Mouse (Mus musculus): Measurements from ENCODE around the gene 4921539E11Rik. TPM values are rescaled to one million over a fixed set of nuclear protein-coding genes. Genes with fewer than 3 reads are reported as not detected.

4921539E11Rik gene
- polyA plus RNA-seq, 1 experiment = not detected

GRCm38 (mm10) chr4:103313587-103314525 is 23.2 kb upstream of the 4921539E11Rik start, which contains the start of gene Oma1:
Gene Oma1, plus strand, starts transcription at chr4:103313812.
- H3K27ac ChIP-seq (ENCODE audit: control insufficient read depth, insufficient read depth, low read depth, low read length, poor library complexity) = peak within 1 kb of the TSS; percentile 63
- H3K4me3 ChIP-seq (replicated peaks; ENCODE audit: control insufficient read depth, low read depth, low read length) = peak within 1 kb of the TSS; percentile 82
- under 1% methylated on average over 61 of the region's 61 CpGs for WGBS
- H3K4me1 ChIP-seq (ENCODE audit: control insufficient read depth, insufficient read depth, low read length) = no peaks in the 10 kb centered on the region; the same call in none of the 2 replicates
- TF ChIP-seq CTCF (IDR thresholded peaks at IDR 0.05; ENCODE audit: control insufficient read depth, insufficient read depth, low read length) (peak; percentile 93), POLR2A (IDR thresholded peaks at IDR 0.05; ENCODE audit: borderline replicate concordance, control insufficient read depth, low read depth, low read length) (peak; percentile 62; the same call in 1 of the 2 replicates)

GRCm38 (mm10) chr4:103303851-103304250 is 13.2 kb upstream of the 4921539E11Rik start:
- 61% methylated on average over 1 of the region's 1 CpGs for WGBS

GRCm38 (mm10) chr4:103299342-103299741 is 8.7 kb upstream of the 4921539E11Rik start:
- 70% methylated on average over 10 of the region's 10 CpGs for WGBS
- Histone ChIP-seq H3K4me3 (replicated peaks; ENCODE audit: control insufficient read depth, low read depth, low read length) (no peak overlapping the region), H3K27ac (ENCODE audit: control insufficient read depth, insufficient read depth, low read depth, low read length, poor library complexity) (no peak overlapping the region), H3K4me1 (ENCODE audit: control insufficient read depth, insufficient read depth, low read length) (no peaks in the 10 kb centered on the region)
- TF ChIP-seq CTCF (IDR thresholded peaks at IDR 0.05; ENCODE audit: control insufficient read depth, insufficient read depth, low read length) (no peak), POLR2A (IDR thresholded peaks at IDR 0.05; ENCODE audit: borderline replicate concordance, control insufficient read depth, low read depth, low read length) (no peak)

More at GRCm38 (mm10) chr4:103303851-103304250, 13.2 kb upstream of the 4921539E11Rik start:
- no peak for TF ChIP-seq POLR2A (IDR thresholded peaks at IDR 0.05; ENCODE audit: borderline replicate concordance, control insufficient read depth, low read depth, low read length)
- no peak for TF ChIP-seq CTCF (IDR thresholded peaks at IDR 0.05; ENCODE audit: control insufficient read depth, insufficient read depth, low read length)
- H3K4me3 ChIP-seq (replicated peaks; ENCODE audit: control insufficient read depth, low read depth, low read length) = no peak overlapping the region
- H3K4me1 ChIP-seq (ENCODE audit: control insufficient read depth, insufficient read depth, low read length) = no peaks in the 10 kb centered on the region
- H3K27ac ChIP-seq (ENCODE audit: control insufficient read depth, insufficient read depth, low read depth, low read length, poor library complexity) = no peak overlapping the region

- WGBS = 74% methylated on average over 7 of the region's 7 CpGs
- no peak for TF ChIP-seq POLR2A (IDR thresholded peaks at IDR 0.05; ENCODE audit: borderline replicate concordance, control insufficient read depth, low read depth, low read length)
- no peak for TF ChIP-seq CTCF (IDR thresholded peaks at IDR 0.05; ENCODE audit: control insufficient read depth, insufficient read depth, low read length)
- H3K4me3 ChIP-seq (replicated peaks; ENCODE audit: control insufficient read depth, low read depth, low read length) = no peak overlapping the region
- no peak overlapping the region for H3K27ac ChIP-seq (ENCODE audit: control insufficient read depth, insufficient read depth, low read depth, low read length, poor library complexity)
- H3K4me1 ChIP-seq (ENCODE audit: control insufficient read depth, insufficient read depth, low read length) = no peaks in the 10 kb centered on the region
Measured at GRCm38 (mm10) chr4:103288342-103288741, 2.3 kb downstream of the 4921539E11Rik start.

- 95% methylated on average over 6 of the region's 8 CpGs for WGBS
- Histone ChIP-seq H3K4me3 (replicated peaks; ENCODE audit: control insufficient read depth, low read depth, low read length) (no peak overlapping the region), H3K27ac (ENCODE audit: control insufficient read depth, insufficient read depth, low read depth, low read length, poor library complexity) (no peak overlapping the region), H3K4me1 (ENCODE audit: control insufficient read depth, insufficient read depth, low read length) (no peaks in the 10 kb centered on the region)
- TF ChIP-seq CTCF (IDR thresholded peaks at IDR 0.05; ENCODE audit: control insufficient read depth, insufficient read depth, low read length) = no peak
- TF ChIP-seq POLR2A (IDR thresholded peaks at IDR 0.05; ENCODE audit: borderline replicate concordance, control insufficient read depth, low read depth, low read length) = no peak
Measured at GRCm38 (mm10) chr4:103273021-103273420, 17.6 kb downstream of the 4921539E11Rik start.

- Histone ChIP-seq H3K4me3 (replicated peaks; ENCODE audit: control insufficient read depth, low read depth, low read length) (no peak overlapping the region), H3K27ac (ENCODE audit: control insufficient read depth, insufficient read depth, low read depth, low read length, poor library complexity) (no peak overlapping the region), H3K4me1 (ENCODE audit: control insufficient read depth, insufficient read depth, low read length) (no peaks in the 10 kb centered on the region)
- TF ChIP-seq CTCF (IDR thresholded peaks at IDR 0.05; ENCODE audit: control insufficient read depth, insufficient read depth, low read length) = no peak
- no peak for TF ChIP-seq POLR2A (IDR thresholded peaks at IDR 0.05; ENCODE audit: borderline replicate concordance, control insufficient read depth, low read depth, low read length)
- 73% methylated on average over 4 of the region's 4 CpGs for WGBS
Measured at GRCm38 (mm10) chr4:103269336-103269735, 21.3 kb downstream of the 4921539E11Rik start.

GRCm38 (mm10) chr4:103265166-103265565 is 25.5 kb downstream of the 4921539E11Rik start:
- no peaks in the 10 kb centered on the region for H3K4me1 ChIP-seq (ENCODE audit: control insufficient read depth, insufficient read depth, low read length)
- H3K4me3 ChIP-seq (replicated peaks; ENCODE audit: control insufficient read depth, low read depth, low read length) = no peak overlapping the region
- H3K27ac ChIP-seq (ENCODE audit: control insufficient read depth, insufficient read depth, low read depth, low read length, poor library complexity) = no peak overlapping the region
- TF ChIP-seq CTCF (IDR thresholded peaks at IDR 0.05; ENCODE audit: control insufficient read depth, insufficient read depth, low read length) = no peak
- no peak for TF ChIP-seq POLR2A (IDR thresholded peaks at IDR 0.05; ENCODE audit: borderline replicate concordance, control insufficient read depth, low read depth, low read length)
- 58% methylated on average over 2 of the region's 2 CpGs for WGBS

GRCm38 (mm10) chr4:103263812-103264396 is 26.8 kb downstream of the 4921539E11Rik start:
- TF ChIP-seq CTCF (IDR thresholded peaks at IDR 0.05; ENCODE audit: control insufficient read depth, insufficient read depth, low read length) (no peak), POLR2A (IDR thresholded peaks at IDR 0.05; ENCODE audit: borderline replicate concordance, control insufficient read depth, low read depth, low read length) (no peak)
- Histone ChIP-seq H3K27ac (ENCODE audit: control insufficient read depth, insufficient read depth, low read depth, low read length, poor library complexity) (no peak overlapping the region), H3K4me3 (replicated peaks; ENCODE audit: control insufficient read depth, low read depth, low read length) (no peak overlapping the region), H3K4me1 (ENCODE audit: control insufficient read depth, insufficient read depth, low read length) (no peaks in the 10 kb centered on the region)
- 58% methylated on average over 8 of the region's 8 CpGs for WGBS
